Mouse (Mus musculus): ENCODE measurements at regions not wholly inside any gene's neighbourhood (a gene's known extent, or its start where the extent isn't known, plus 50 kb on each side); places are given as distances from the start of the nearest gene placed in this dataset.

GRCm38 (mm10) chr14:64595891-64596290 lies 491.8 kb downstream of the Prss52 start:
- DNase-seq, result peak in 1 of 2 experiments; percentile 35

GRCm38 (mm10) chr14:64597218-64597617 lies 493.1 kb downstream of the Prss52 start:
- DNase-seq, result no peak
